Mouse (Mus musculus) C2C12 (cell line): Measurements from ENCODE around the gene Eif4e3. TPM values are rescaled to one million over a fixed set of nuclear protein-coding genes. Genes with fewer than 3 reads are reported as not detected.

Experiments used
- H3K27me3 ChIP-seq: one replicate; pipeline ENCODE4 v1.6.1; 2011; ENCODE audit not compliant: control insufficient read depth, insufficient read depth, insufficient read length
- H3K36me3 ChIP-seq: one replicate; pipeline ENCODE4 v1.6.1; 2011; ENCODE audit not compliant: control insufficient read depth, insufficient read depth
- H3K4me3 ChIP-seq: one replicate; pipeline ENCODE4 v1.5.1; 2011; ENCODE audit warnings: mild to moderate bottlenecking, control low read depth; ENCODE audit not compliant: poor library complexity, insufficient read depth, severe bottlenecking
- H3K79me2 ChIP-seq: one replicate; pipeline ENCODE4 v1.6.1; 2011; ENCODE audit not compliant: control insufficient read depth, insufficient read depth
- H3K79me3 ChIP-seq: one replicate; pipeline ENCODE4 v1.6.1; 2011; ENCODE audit warnings: low read depth, control low read depth
- H3ac ChIP-seq: one replicate; pipeline ENCODE3; 2011; ENCODE audit warnings: low read depth; ENCODE audit not compliant: control insufficient read depth, insufficient read length
- CEBPB ChIP-seq: IDR thresholded peaks from one replicate; pipeline ENCODE4 v1.6.1; 2011; ENCODE audit warnings: low read depth, mild to moderate bottlenecking, control low read depth, moderate library complexity
- CTCF ChIP-seq: IDR thresholded peaks from one replicate; pipeline ENCODE4 v1.5.1; 2011; ENCODE audit not compliant: control insufficient read depth, insufficient read depth, insufficient read length
- FOSL1 ChIP-seq: IDR thresholded peaks from one replicate; pipeline ENCODE4 v1.8.0; 2011; ENCODE audit warnings: mild to moderate bottlenecking, low read length; ENCODE audit not compliant: poor library complexity, insufficient read depth, severe bottlenecking
- MAX ChIP-seq: IDR thresholded peaks from one replicate; pipeline ENCODE4 v1.6.1; 2011; ENCODE audit warnings: mild to moderate bottlenecking, control low read depth
- MYOD1 ChIP-seq: IDR thresholded peaks from one replicate; pipeline ENCODE4 v1.6.1; 2011; ENCODE audit warnings: low read depth; ENCODE audit not compliant: control insufficient read depth, insufficient read length
- MYOG ChIP-seq: IDR thresholded peaks from one replicate; pipeline ENCODE4 v1.6.1; 2011; ENCODE audit not compliant: control insufficient read depth, insufficient read length; ENCODE audit errors: extremely low read depth
- USF1 ChIP-seq: IDR thresholded peaks from one replicate; pipeline ENCODE4 v1.6.1; 2011; ENCODE audit warnings: low read depth, mild to moderate bottlenecking, control low read depth, moderate library complexity
- polyA plus RNA-seq: library from polyadenylated mRNA; unstranded; fragments of >200 nt; fragmentation: generic; extraction: Trizol; gene quantifications from one replicate; pipeline ENCODE4 v1.2.1, GENCODE M21; 2012; ENCODE audit warnings: missing spikeins

Eif4e3 gene
- polyA plus RNA-seq, 1 experiment = 5.9 TPM

DNA sequence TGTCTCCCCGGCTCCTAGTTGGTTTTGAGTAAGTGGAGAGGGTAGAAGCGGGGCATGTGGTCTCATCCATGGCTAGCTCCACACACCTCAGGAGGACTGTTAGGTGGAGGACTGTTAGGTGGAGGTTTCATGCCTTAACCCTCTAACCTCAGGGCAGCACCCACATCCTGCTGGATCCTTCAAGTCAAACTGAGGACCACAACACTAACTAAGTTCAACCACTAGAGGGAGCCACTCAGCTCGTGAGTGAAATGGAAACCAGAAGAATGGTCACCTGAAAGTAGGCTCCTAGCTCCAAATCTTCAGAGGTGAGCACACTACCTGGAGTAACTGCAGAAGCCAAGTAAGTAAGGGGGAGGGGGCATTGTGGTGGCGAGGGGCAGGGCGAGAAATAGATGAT is 18.3 kb upstream of the Eif4e3 start:
- Histone ChIP-seq H3K4me3 (no peak overlapping the region), H3K79me2 (no peaks in the 10 kb centered on the region), H3K36me3 (no peaks in the 10 kb centered on the region), H3K79me3 (no peaks in the 10 kb centered on the region), H3ac (no peak overlapping the region), H3K27me3 (peaks cover 15% of the 10 kb centered on the region)
- no peak for TF ChIP-seq USF1
- no peak for TF ChIP-seq CEBPB
- no peak for TF ChIP-seq MYOD1
- no peak for TF ChIP-seq FOSL1
- no peak for TF ChIP-seq CTCF
- no peak for TF ChIP-seq MAX
- TF ChIP-seq MYOG = no peak

DNA sequence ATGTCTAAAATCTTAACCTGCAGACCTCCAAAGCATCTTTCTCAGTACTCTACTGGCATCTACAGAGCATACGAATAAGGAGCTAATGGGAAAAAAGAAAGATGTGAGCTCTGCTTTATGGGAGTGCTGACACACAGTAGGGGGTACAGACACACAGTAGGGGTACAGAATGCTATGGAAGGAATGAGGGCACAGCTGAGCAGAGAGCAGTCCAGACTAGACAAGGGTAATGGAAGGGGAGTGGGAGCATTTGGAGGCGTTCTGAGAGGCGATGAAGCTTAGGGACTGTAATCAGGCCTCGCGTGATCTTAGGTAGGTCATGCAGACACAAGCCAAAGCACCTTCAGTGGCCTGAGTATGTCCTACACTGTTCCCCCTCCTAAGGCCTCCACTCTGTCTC is 17.4 kb upstream of the Eif4e3 start:
- H3ac ChIP-seq = no peak overlapping the region
- H3K79me2 ChIP-seq = no peaks in the 10 kb centered on the region
- TF ChIP-seq CTCF (no peak), FOSL1 (no peak), CEBPB (no peak), MAX (no peak), MYOG (no peak), MYOD1 (no peak), USF1 (no peak)
- no peaks in the 10 kb centered on the region for H3K36me3 ChIP-seq
- no peaks in the 10 kb centered on the region for H3K79me3 ChIP-seq
- peaks cover 16% of the 10 kb centered on the region for H3K27me3 ChIP-seq
- no peak overlapping the region for H3K4me3 ChIP-seq

DNA sequence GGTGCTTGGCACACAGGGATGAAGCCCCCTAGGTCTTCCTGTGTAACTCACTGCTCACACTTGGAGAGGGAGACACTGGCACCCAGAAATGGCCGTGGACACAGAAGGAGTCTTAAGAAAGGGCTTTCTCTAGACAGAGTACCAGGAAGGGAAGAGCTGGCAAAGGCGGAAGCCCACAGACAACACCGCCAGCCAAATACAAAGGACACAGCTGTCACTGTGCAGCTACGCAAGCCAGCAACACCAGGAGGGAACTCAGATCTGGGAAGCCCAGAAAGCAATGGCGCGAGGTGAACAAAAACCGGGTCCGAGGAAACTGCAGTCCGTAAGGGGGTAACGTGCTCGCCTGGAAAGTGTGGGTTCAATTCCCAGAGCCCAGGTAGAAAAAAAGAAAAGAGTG is 11.5 kb upstream of the Eif4e3 start:
- H3K36me3 ChIP-seq = no peaks in the 10 kb centered on the region
- H3K4me3 ChIP-seq = no peak overlapping the region
- no peaks in the 10 kb centered on the region for H3K79me3 ChIP-seq
- peaks cover 34% of the 10 kb centered on the region for H3K27me3 ChIP-seq
- TF ChIP-seq CEBPB (no peak), MAX (no peak), MYOG (no peak), MYOD1 (no peak), FOSL1 (no peak), USF1 (no peak)
- no peaks in the 10 kb centered on the region for H3K79me2 ChIP-seq
- no peak overlapping the region for H3ac ChIP-seq

DNA sequence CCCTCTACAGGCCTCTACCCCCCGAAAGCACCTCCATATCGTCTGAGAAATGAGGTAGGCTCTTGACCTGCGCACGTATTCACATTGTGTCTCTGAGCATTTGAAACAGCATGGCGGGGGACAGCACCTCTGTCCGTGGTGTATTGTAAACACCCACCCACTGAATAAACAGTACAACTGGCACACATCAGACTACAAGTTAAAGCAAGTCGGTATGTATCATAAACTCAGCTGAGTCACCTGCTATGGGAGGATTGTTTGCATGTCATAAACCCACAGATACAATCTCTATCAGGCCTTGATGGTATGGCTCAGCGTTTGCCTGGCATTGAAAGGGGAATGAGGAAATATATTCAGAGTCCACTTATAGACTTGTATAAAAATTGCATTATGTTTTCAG is 10.8 kb upstream of the Eif4e3 start:
- Histone ChIP-seq H3K79me3 (no peaks in the 10 kb centered on the region), H3K4me3 (no peak overlapping the region), H3ac (no peak overlapping the region), H3K36me3 (no peaks in the 10 kb centered on the region), H3K27me3 (peaks cover 32% of the 10 kb centered on the region), H3K79me2 (no peaks in the 10 kb centered on the region)
- TF ChIP-seq USF1 = no peak
- no peak for TF ChIP-seq MAX
- no peak for TF ChIP-seq FOSL1
- no peak for TF ChIP-seq CTCF
- no peak for TF ChIP-seq MYOD1
- no peak for TF ChIP-seq CEBPB
- no peak for TF ChIP-seq MYOG

DNA sequence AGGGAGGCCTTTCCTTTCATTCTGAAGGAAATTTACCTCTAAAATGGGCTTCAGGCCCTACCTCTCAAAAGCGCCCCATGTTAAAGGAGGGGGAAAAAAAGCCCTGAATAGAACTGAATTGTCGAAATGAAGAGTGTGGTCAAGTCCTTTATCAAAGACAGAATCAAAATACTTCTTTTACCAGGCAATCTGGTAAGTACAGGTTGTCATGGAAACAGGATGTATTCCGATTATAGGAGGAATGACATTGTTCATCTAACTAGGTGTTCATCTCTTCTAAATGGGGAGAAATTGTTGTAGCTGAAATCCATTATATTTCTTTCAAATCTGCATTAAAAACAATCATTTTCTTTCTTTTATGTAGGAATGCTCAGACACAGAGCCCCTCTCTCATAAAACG is 7.9 kb upstream of the Eif4e3 start:
- Histone ChIP-seq H3K79me2 (no peaks in the 10 kb centered on the region), H3K36me3 (no peaks in the 10 kb centered on the region), H3K27me3 (peaks cover 22% of the 10 kb centered on the region), H3K4me3 (no peak overlapping the region), H3K79me3 (no peaks in the 10 kb centered on the region), H3ac (no peak overlapping the region)
- TF ChIP-seq CEBPB (no peak), MYOD1 (no peak), MYOG (no peak), CTCF (no peak), USF1 (no peak), MAX (no peak), FOSL1 (no peak)

DNA sequence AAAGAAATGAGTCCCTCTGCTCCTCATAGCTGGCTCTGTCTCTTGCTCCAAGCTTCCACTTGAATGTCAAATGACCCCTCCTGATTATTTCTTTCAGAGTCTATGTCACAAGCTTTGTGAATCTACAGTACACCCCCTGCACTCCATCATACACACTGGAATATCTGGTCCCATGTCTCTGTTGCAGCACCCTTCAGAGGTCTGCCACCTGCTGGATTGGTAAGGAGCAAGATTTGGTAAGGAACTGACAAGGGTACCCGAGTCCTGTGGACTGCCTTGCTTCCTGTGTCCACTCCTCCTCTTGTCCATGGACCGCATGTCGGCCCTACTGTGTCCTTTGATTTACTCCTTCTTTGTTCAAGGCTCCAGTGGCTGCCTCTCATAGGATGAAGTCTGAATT is 5.2 kb upstream of the Eif4e3 start:
- peaks cover 5% of the 10 kb centered on the region for H3K27me3 ChIP-seq
- H3K36me3 ChIP-seq = no peaks in the 10 kb centered on the region
- no peaks in the 10 kb centered on the region for H3K79me3 ChIP-seq
- TF ChIP-seq MYOD1 = no peak
- no peak for TF ChIP-seq MYOG
- no peak for TF ChIP-seq USF1
- no peak for TF ChIP-seq FOSL1
- H3K4me3 ChIP-seq = no peak overlapping the region
- H3K79me2 ChIP-seq = no peaks in the 10 kb centered on the region
- no peak overlapping the region for H3ac ChIP-seq
